10 mouse cellular contexts compared by ENCODE assay signal in genomic region chr1:126152217-126152616, GRCm38 (mm10).
DNase-seq lines count a peak whose midpoint lies in the region; ATAC-seq lines count a peak whose summit lies in the region.
"Had no signal": no experiment of that assay in that cellular context is flagged by ENCODE, and none has a peak within 500 bp of the region (broad histone marks: within the 10 kb centered on the region; RNA-seq: fewer than 3 reads in every experiment).

No protein-coding gene starts in this region.

- peaks cover 16% of the 10 kb centered on the region for H3K4me1 ChIP-seq in heart, embryonic 10.5 days
- H3K4me1 ChIP-seq: neural tube, embryonic 13.5 days had no signal

- ATAC-seq in CD4-positive, CD25-positive, alpha-beta regulatory T cell, adult 4 months, result no peak

- H3K27me3 ChIP-seq in heart, embryonic 10.5 days (ENCODE audit: insufficient read depth, poor library complexity, severe bottlenecking), result no peaks in the 10 kb centered on the region
- H3K27me3 ChIP-seq: neural tube, embryonic 13.5 days had no signal

- no peak overlapping the region for H3K27ac ChIP-seq in heart, embryonic 10.5 days
- H3K27ac ChIP-seq: neural tube, embryonic 13.5 days had no signal

- DNase-seq in adrenal gland, postnatal 14 days, result peak; percentile 25
- DNase-seq in adrenal gland, adult 8-10 months, result no peak
- peak; percentile 5 for DNase-seq in left cerebral cortex, adult 11 months (ENCODE audit: low spot score)
- no peak for DNase-seq in left cerebral cortex, adult 9 months (ENCODE audit: low spot score in 2 of 2)
- DNase-seq in left cerebral cortex, postnatal 10 days (ENCODE audit: extremely low spot score in 1 of 2, low spot score in 2 of 2), result peak; percentile 23 to 24
- DNase-seq in right cerebral cortex, adult 2 months (ENCODE audit: low spot score in 2 of 2), result peak; percentile 13 to 18
- DNase-seq in heart, embryonic 10.5 days (ENCODE audit: low spot score), result no peak
- DNase-seq: gastrocnemius, postnatal 36 days had no signal

- no peaks in the 10 kb centered on the region for H3K9me3 ChIP-seq in heart, embryonic 10.5 days
- H3K9me3 ChIP-seq: neural tube, embryonic 13.5 days had no signal

- H3K36me3 ChIP-seq in heart, embryonic 10.5 days, result no peaks in the 10 kb centered on the region
- H3K36me3 ChIP-seq: neural tube, embryonic 13.5 days had no signal

- no peak overlapping the region for H3K4me3 ChIP-seq in heart, embryonic 10.5 days
- H3K4me3 ChIP-seq: neural tube, embryonic 13.5 days had no signal

- 59% methylated on average over 6 of the region's 6 CpGs for WGBS in heart, embryonic 10.5 days

- intact Hi-C loops in left cerebral cortex, postnatal 10 days (cut with DNase I), result no loop called here

Comparison
In these comparisons a context has a peak if more than half of its experiments do, and no peak if none do; other contexts are left out.
1. DNase-seq: peak in adrenal gland, postnatal 14 days (single experiment), left cerebral cortex, adult 11 months (single experiment), left cerebral cortex, postnatal 10 days (2 of 2) and right cerebral cortex, adult 2 months (2 of 2); none in adrenal gland, adult 8-10 months (single experiment), left cerebral cortex, adult 9 months (0 of 2) and heart, embryonic 10.5 days (single experiment).